Mouse (Mus musculus) lung, embryonic 14.5 days (tissue): ENCODE data around the gene Srr. TPM values are rescaled to one million over a fixed set of nuclear protein-coding genes. Genes with fewer than 3 reads are reported as not detected.

Experiments used
- ATAC-seq: fragments of 200-750 bp; cut with Nextera tagmentation; 2 replicates; pipeline ENCODE4 v1.8.0; 2017; ENCODE audit warnings: mild to moderate bottlenecking, moderate TSS enrichment, moderate library complexity; ENCODE audit not compliant: insufficient read depth
- DNase-seq: peaks from one replicate; pipeline ENCODE4 v3.0.0-alpha.2; 2015
- H3K27ac ChIP-seq: fragments of 300-500 bp; sonication (generic); 2 replicates; pipeline ENCODE4 v1.5.1; 2014; ENCODE audit warnings: low read depth, mild to moderate bottlenecking, moderate library complexity
- H3K27me3 ChIP-seq: fragments of 300-500 bp; sonication (generic); 2 replicates; pipeline ENCODE4 v1.6.1; 2014; ENCODE audit warnings: low read length, control low read depth; ENCODE audit not compliant: insufficient read depth
- H3K36me3 ChIP-seq: fragments of 300-500 bp; sonication (generic); 2 replicates; pipeline ENCODE4 v1.6.1; 2014; ENCODE audit warnings: control low read depth; ENCODE audit not compliant: insufficient read depth
- H3K4me1 ChIP-seq: fragments of 300-500 bp; sonication (generic); 2 replicates; pipeline ENCODE4 v1.6.1; 2014; ENCODE audit warnings: antibody characterized with exemption, control low read depth; ENCODE audit not compliant: insufficient read depth
- H3K4me2 ChIP-seq: fragments of 300-500 bp; sonication (generic); 2 replicates; pipeline ENCODE4 v1.6.1; 2014; ENCODE audit warnings: mild to moderate bottlenecking
- H3K4me3 ChIP-seq: fragments of 300-500 bp; sonication (generic); 2 replicates; pipeline ENCODE4 v1.5.1; 2014; ENCODE audit warnings: low read depth, low read length
- H3K9ac ChIP-seq: fragments of 300-500 bp; sonication (generic); 2 replicates; pipeline ENCODE4 v1.6.1; 2014
- H3K9me3 ChIP-seq: fragments of 300-500 bp; sonication (generic); 2 replicates; pipeline ENCODE4 v1.6.1; 2016; ENCODE audit warnings: low read depth, low read length, control low read depth
- CTCF ChIP-seq: IDR thresholded peaks from 2 replicates; pipeline ENCODE4 v1.5.1; 2016; ENCODE audit warnings: antibody characterized with exemption, low read depth
- WGBS: fragments of 180-500 bp; shearing (Covaris S2); extraction: QIAGEN DNeasy Blood & Tissue Kit; methylation state at CpG from one replicate; pipeline ENCODE4 v1.1.7; 2014; 5-methylcytosine and 5-hydroxymethylcytosine counted together
- polyA plus RNA-seq: library from polyadenylated mRNA; unstranded; fragments of >200 nt; fragmentation: Nextera tagmentation; extraction: Ambion mirVana; gene quantifications from 2 replicates; pipeline ENCODE4 v1.2.1, GENCODE M21; 2014

Srr gene
- polyA plus RNA-seq, result 22.6 and 23.6 TPM in 2 replicates

DNA sequence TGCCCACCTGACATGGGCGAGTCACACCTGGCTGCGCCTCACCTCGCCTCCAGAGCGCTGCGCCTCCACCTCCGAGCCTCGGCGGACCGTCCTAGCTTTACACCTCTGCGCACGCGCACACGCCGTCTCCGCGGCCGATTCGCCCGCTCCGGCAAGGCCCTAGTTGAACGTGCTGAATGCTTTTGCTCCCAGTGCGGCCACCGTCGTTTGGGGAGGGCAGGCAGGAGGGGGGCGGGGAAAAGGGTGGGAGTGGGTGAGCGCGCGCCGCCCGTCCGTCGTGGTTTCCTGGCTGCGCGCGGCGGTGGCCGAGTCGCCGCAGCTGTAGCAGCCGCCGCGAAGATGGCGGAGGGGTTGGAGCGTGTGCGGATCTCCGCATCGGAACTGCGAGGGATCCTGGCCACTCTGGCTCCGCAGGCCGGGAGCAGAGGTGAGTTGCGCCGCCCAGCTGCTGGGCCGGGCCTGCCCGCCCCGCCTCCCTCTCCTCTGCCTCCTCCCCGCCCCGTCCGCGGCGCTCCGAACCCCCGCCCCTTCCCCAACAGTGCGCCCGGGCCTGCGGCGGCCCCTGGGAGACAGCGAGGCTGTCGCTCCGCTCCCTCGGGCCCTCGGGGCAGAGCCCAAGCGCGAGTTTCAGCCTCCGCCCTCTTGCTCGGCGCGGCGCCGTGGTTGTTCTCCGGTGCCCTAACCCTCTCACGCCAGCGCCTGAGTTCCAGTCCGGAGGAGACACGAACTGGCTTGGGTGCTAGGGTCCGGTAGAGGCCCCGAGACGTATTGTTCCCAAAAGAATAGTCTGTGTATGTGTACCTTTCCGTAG lies at the start of gene Srr, which contains the start of gene Smg6:
TSS of gene Srr (minus strand) at position 372 of the 811 bp plus-strand sequence.
TSS of gene Smg6 (plus strand) at position 247 of the 811 bp plus-strand sequence.
- 0 out of 2 replicates have a peak, but pooled peaks have one; percentile 3 for TF ChIP-seq CTCF
- WGBS, result under 1% methylated on average over 81 of the region's 88 CpGs
- DNase-seq (peak; percentile 98), ATAC-seq (peak; percentile 97)
- Histone ChIP-seq H3K27ac (peak within 1 kb of the TSS; percentile 98), H3K4me2 (peak within 1 kb of the TSS; percentile 64), H3K4me1 (peaks cover 4% of the 10 kb centered on the region; the same call in 1 of the 2 replicates), H3K9ac (peak within 1 kb of the TSS; percentile 89), H3K4me3 (peak within 1 kb of the TSS; percentile 89), H3K27me3 (no peaks in the 10 kb centered on the region), H3K36me3 (peaks cover 19% of the 10 kb centered on the region), H3K9me3 (no peaks in the 10 kb centered on the region)

DNA sequence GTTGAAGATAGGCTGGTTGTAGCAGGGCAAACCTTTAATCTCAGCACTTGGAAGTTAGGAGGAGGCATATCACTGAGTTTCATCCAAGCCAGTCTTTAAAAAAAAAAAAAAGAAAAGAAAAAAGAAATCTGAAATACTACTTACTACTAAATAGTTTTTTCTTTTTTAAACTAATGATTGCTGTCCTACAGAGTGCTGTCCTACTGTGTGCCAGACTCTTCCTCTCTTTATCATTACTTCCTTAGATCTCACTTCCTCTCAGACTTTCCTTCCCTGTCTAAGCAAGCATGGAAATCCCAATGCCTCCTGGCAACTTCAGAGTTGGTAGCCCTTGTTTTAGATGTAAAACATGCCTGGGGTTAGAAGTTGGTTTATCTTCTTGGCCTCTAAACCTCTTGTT lies 48.9 kb upstream of the Srr start:
- ATAC-seq (no peak), DNase-seq (no peak)
- H3K4me1 ChIP-seq, result no peaks in the 10 kb centered on the region
- no peak overlapping the region for H3K4me3 ChIP-seq
- no peak overlapping the region for H3K27ac ChIP-seq
- H3K9me3 ChIP-seq, result no peaks in the 10 kb centered on the region
- H3K27me3 ChIP-seq, result no peaks in the 10 kb centered on the region
- TF ChIP-seq CTCF, result no peak
- H3K36me3 ChIP-seq, result 0 out of 2 replicates have a peak, but pooled peaks cover 5% of the 10 kb centered on the region
- no peak overlapping the region for H3K9ac ChIP-seq
- no peak overlapping the region for H3K4me2 ChIP-seq

DNA sequence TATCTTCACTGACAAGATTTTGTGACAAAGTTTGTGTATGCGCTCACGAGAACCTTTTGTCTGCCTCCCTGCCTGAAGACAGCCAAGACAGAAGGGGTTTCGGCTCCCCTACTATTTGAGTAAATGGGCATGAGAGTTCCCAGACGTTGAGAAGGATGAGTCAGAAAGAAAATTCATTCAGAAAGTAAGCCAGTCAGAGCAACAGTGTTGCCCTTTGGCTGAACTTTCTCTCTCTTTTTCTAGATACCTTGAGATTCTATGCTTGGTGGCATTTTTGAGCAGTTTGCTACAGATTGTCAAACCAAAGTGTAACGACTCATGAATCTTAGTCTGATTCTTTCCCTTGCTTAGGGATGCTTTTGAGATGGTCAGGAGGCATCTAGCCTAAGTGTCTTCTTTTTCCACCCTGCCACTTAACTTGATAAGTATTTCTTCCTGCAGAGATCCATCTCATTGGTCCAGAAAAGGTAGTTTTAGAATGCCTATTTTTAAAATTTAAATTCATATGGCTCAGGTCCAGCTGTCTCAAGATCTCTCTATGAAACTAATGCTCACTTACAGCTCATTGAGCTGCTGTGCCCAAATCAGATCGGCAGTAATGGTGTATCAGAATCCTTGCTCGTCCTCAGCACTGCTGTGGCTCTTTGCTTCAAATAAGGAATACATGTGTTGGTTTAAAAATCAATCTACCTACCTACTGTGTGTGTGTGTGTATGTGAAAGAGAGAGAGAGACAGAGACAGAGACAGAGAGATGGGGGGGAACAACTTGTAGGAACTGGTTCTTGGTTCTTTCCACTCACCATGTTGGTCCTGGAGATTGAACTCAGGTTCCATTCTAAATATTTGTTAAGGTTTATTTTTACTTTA lies 47.8 kb upstream of the Srr start:
- ATAC-seq (no peak), DNase-seq (no peak)
- H3K9me3 ChIP-seq, result no peaks in the 10 kb centered on the region
- no peak overlapping the region for H3K27ac ChIP-seq
- no peak for TF ChIP-seq CTCF
- 75% methylated on average over 7 of the region's 7 CpGs for WGBS
- 0 out of 2 replicates have a peak, but pooled peaks cover 5% of the 10 kb centered on the region for H3K36me3 ChIP-seq
- no peak overlapping the region for H3K9ac ChIP-seq
- no peaks in the 10 kb centered on the region for H3K27me3 ChIP-seq
- H3K4me2 ChIP-seq, result no peak overlapping the region
- no peak overlapping the region for H3K4me3 ChIP-seq
- H3K4me1 ChIP-seq, result no peaks in the 10 kb centered on the region

DNA sequence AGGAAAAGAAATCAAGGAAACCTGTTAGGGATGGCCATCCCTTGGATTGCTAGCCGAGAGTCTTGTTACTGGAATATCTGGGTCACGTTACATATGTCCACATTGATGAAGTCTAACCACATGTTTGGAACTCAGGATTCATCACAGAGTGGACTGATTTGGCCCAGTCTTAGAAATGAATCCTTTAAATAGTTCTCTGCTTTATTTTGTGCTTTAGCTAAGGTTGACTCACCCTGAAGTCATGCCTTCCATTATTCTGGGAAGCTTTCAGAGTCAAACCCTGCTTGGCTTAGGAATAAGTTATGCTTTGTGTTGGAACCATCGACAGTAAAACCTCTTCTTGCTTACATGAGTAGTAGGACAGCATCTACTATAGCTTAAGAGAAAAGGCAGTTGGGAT lies 39.8 kb upstream of the Srr start:
- Histone ChIP-seq H3K4me2 (no peak overlapping the region), H3K36me3 (no peaks in the 10 kb centered on the region), H3K4me3 (no peak overlapping the region), H3K9ac (no peak overlapping the region), H3K27me3 (no peaks in the 10 kb centered on the region), H3K9me3 (no peaks in the 10 kb centered on the region), H3K27ac (no peak overlapping the region), H3K4me1 (no peaks in the 10 kb centered on the region)
- DNase-seq (no peak), ATAC-seq (no peak)
- no peak for TF ChIP-seq CTCF
- WGBS, result 93% methylated on average over 3 of the region's 3 CpGs

DNA sequence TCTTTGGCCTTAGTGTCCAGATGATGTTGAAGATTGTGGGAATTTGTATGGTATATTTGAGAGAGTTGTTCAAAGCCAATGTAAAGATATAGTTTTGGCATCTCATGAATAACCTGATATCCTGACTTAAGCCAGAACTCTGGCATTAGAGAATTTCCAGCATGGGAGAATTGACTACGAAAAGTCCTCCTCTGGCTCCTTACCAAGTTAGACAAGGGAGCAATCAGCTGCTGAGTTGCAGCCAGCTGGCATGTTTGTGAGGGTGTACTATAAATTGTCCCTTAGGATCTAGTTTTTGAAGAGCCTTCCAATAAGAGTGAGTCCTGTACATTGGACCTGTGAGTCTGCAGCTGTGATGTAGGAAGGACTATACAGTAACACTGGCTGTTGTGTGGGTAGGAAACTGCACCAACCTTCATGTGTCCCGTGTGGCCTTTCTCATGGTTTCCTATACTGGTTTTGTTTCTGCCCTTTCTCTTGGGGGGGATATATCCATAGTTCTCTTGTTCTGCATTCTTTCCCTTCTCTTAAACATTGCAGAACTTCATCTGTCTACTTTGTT lies 37.2 kb upstream of the Srr start:
- 62% methylated on average over 2 of the region's 2 CpGs for WGBS
- H3K4me3 ChIP-seq, result no peak overlapping the region
- peak; percentile 52 for DNase-seq
- no peaks in the 10 kb centered on the region for H3K27me3 ChIP-seq
- H3K4me1 ChIP-seq, result no peaks in the 10 kb centered on the region
- H3K36me3 ChIP-seq, result no peaks in the 10 kb centered on the region
- no peak for TF ChIP-seq CTCF
- ATAC-seq, result no peak
- H3K27ac ChIP-seq, result no peak overlapping the region
- no peak overlapping the region for H3K4me2 ChIP-seq
- no peak overlapping the region for H3K9ac ChIP-seq
- no peaks in the 10 kb centered on the region for H3K9me3 ChIP-seq

DNA sequence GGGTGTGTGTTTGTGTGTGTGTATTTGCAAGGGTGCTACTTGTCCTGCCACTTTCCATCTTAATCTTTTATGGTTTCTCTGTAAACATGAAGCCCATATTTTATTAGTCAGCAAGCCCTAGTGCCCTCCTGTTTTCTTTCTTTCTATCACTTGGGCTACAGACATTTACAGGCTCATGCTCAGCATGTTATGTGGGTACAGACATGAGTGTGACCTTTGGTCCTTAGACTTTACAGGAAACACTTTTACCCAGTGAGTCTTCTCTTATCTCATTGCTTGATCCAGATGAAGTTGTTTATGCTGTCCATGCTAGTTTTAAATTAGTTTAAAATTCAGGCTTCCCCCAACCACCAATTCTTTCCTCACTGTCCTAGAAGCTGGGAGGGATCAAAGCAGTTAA lies 36.2 kb upstream of the Srr start:
- no peak for TF ChIP-seq CTCF
- H3K9ac ChIP-seq, result no peak overlapping the region
- H3K27me3 ChIP-seq, result no peaks in the 10 kb centered on the region
- H3K4me3 ChIP-seq, result no peak overlapping the region
- no peaks in the 10 kb centered on the region for H3K4me1 ChIP-seq
- H3K27ac ChIP-seq, result no peak overlapping the region
- H3K36me3 ChIP-seq, result peaks cover 4% of the 10 kb centered on the region
- DNase-seq, result no peak
- no peak for ATAC-seq
- H3K9me3 ChIP-seq, result no peaks in the 10 kb centered on the region
- H3K4me2 ChIP-seq, result no peak overlapping the region
